Mouse (Mus musculus): ENCODE measurements around the gene Miga1.

- TF ChIP-seq CTCF (conservative IDR thresholded peaks at IDR 0.05; ENCODE audit: low read length) = no peak
- TF ChIP-seq POU5F1 (IDR thresholded peaks at IDR 0.05; ENCODE audit: borderline replicate concordance, low read length) = no peak
These were observed 6.6 kb downstream of the Miga1 start for GRCm38 (mm10) chr3:152333641-152334040.

All from E14TG2a.4 (cell line).